Mouse (Mus musculus): ENCODE measurements at regions not wholly inside any gene's neighbourhood (a gene's known extent, or its start where the extent isn't known, plus 50 kb on each side); places are given as distances from the start of the nearest gene placed in this dataset.
"Not testable (repeated sequence)": the region's sequence is repeated elsewhere in the genome, so short reads cannot be mapped to it uniquely, and the experiment has no call there.

DNA sequence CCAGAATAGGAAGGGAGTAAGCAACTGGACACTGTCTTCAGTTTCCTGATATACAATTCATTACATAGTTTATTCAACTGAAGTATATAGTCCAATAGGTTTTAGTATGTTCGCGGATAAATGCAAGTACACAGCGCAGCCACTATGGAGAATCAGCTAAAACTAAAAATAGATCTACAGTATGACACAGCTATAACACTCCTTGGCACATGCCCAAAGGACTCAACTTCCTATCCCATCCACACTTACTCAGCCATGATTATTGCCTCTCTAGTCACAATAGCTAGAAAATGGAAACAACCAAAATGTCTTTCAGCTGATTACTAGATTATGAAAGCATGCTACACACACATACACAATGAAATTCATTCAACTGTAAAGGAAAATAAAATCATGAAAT, 130.0 kb upstream of the Cdk6 start:
- no peak overlapping the region for H3K27ac ChIP-seq (ENCODE audit: insufficient read depth, low read length)
- H3K4me1 ChIP-seq (ENCODE audit: control insufficient read depth, insufficient read depth, low read length): no peaks in the 10 kb centered on the region
- TF ChIP-seq CTCF (IDR thresholded peaks at IDR 0.05; ENCODE audit: extremely low read depth, insufficient read depth, low read length) (no peak), POLR2A (IDR thresholded peaks at IDR 0.05; ENCODE audit: extremely low read depth, insufficient read depth, low read length) (no peak)
- no peak overlapping the region for H3K4me3 ChIP-seq (ENCODE audit: insufficient read depth, low read length)

GRCm38 (mm10) chr5:3216053-3216452, 125.2 kb upstream of the Cdk6 start:
- H3K4me1 ChIP-seq (ENCODE audit: control insufficient read depth, insufficient read depth, low read length): no peaks in the 10 kb centered on the region
- no peak overlapping the region for H3K27ac ChIP-seq (ENCODE audit: insufficient read depth, low read length)
- H3K4me3 ChIP-seq (ENCODE audit: insufficient read depth, low read length): no peak overlapping the region
- no peak for TF ChIP-seq POLR2A (IDR thresholded peaks at IDR 0.05; ENCODE audit: extremely low read depth, insufficient read depth, low read length)
- TF ChIP-seq CTCF (IDR thresholded peaks at IDR 0.05; ENCODE audit: extremely low read depth, insufficient read depth, low read length): no peak

DNA sequence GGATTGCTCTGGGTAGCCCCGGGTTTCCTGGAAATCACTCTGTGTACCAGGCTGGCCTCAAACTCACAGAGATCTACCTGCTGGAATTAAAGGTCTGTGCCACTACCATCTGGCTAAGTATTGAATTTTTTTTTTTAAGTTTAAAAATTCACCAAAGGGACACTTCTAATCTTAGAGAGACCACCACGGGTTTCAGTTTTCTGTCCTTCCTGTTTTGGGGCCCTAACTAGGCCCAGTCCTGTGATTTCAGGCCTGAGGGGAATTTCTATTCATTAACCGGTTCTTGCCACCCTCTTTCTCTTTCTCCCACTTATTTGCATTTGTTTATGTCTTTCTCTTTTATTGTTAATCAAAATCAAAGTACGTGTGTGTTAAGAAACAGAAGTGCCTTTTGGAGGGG, 122.1 kb upstream of the Cdk6 start:
- H3K4me1 ChIP-seq (ENCODE audit: control insufficient read depth, insufficient read depth, low read length): no peaks in the 10 kb centered on the region
- no peak overlapping the region for H3K4me3 ChIP-seq (ENCODE audit: insufficient read depth, low read length)
- TF ChIP-seq CTCF (IDR thresholded peaks at IDR 0.05; ENCODE audit: extremely low read depth, insufficient read depth, low read length): no peak
- TF ChIP-seq POLR2A (IDR thresholded peaks at IDR 0.05; ENCODE audit: extremely low read depth, insufficient read depth, low read length): no peak
- no peak overlapping the region for H3K27ac ChIP-seq (ENCODE audit: insufficient read depth, low read length)

- H3K4me1 ChIP-seq (ENCODE audit: control insufficient read depth, insufficient read depth, low read length): no peaks in the 10 kb centered on the region
- no peak overlapping the region for H3K4me3 ChIP-seq (ENCODE audit: insufficient read depth, low read length)
- TF ChIP-seq CTCF (IDR thresholded peaks at IDR 0.05; ENCODE audit: extremely low read depth, insufficient read depth, low read length): no peak
- no peak for TF ChIP-seq POLR2A (IDR thresholded peaks at IDR 0.05; ENCODE audit: extremely low read depth, insufficient read depth, low read length)
These were observed 121.5 kb upstream of the Cdk6 start for GRCm38 (mm10) chr5:3219770-3220169.

GRCm38 (mm10) chr5:3223819-3224218, 117.5 kb upstream of the Cdk6 start:
- not testable (repeated sequence) for H3K27ac ChIP-seq (ENCODE audit: insufficient read depth, low read length); H3K4me1 ChIP-seq (ENCODE audit: control insufficient read depth, insufficient read depth, low read length); H3K4me3 ChIP-seq (ENCODE audit: insufficient read depth, low read length)

More at GRCm38 (mm10) chr5:3219770-3220169, 121.5 kb upstream of the Cdk6 start:
- H3K27ac ChIP-seq (ENCODE audit: insufficient read depth, low read length): no peak overlapping the region

- not testable (repeated sequence) for H3K27ac ChIP-seq (ENCODE audit: insufficient read depth, low read length); H3K4me1 ChIP-seq (ENCODE audit: control insufficient read depth, insufficient read depth, low read length); H3K4me3 ChIP-seq (ENCODE audit: insufficient read depth, low read length)
These were observed 116.8 kb upstream of the Cdk6 start for GRCm38 (mm10) chr5:3224392-3225054.

GRCm38 (mm10) chr5:3225358-3225757, 115.9 kb upstream of the Cdk6 start:
- not testable (repeated sequence) for H3K4me1 ChIP-seq (ENCODE audit: control insufficient read depth, insufficient read depth, low read length); H3K27ac ChIP-seq (ENCODE audit: insufficient read depth, low read length); H3K4me3 ChIP-seq (ENCODE audit: insufficient read depth, low read length)

DNA sequence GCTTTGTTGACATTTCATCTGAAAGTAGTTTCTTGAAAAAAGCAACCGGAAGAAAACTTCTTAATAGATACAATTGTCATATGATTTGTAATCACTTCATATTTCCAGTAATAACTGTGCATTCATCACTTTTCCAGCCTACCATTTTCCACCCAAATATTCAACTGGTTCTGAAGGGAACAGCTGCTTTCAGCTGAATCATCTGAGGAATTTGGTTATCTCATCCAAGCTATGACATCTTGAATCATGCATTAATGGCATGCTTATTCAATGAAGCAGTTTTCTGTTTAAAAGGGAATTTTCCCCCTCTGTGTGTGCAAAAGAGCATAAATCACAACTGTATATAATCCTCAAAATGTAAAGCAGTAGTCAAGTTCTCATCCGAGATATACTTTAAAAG, 97.2 kb upstream of the Cdk6 start:
- H3K27ac ChIP-seq (ENCODE audit: insufficient read depth, low read length); H3K4me3 ChIP-seq (ENCODE audit: insufficient read depth, low read length); H3K4me1 ChIP-seq (ENCODE audit: control insufficient read depth, insufficient read depth, low read length): not testable (repeated sequence)

GRCm38 (mm10) chr5:3247333-3247732, 94.0 kb upstream of the Cdk6 start:
- no peaks in the 10 kb centered on the region for H3K4me1 ChIP-seq (ENCODE audit: control insufficient read depth, insufficient read depth, low read length)
- no peak overlapping the region for H3K27ac ChIP-seq (ENCODE audit: insufficient read depth, low read length)
- H3K4me3 ChIP-seq (ENCODE audit: insufficient read depth, low read length): no peak overlapping the region
- TF ChIP-seq POLR2A (IDR thresholded peaks at IDR 0.05; ENCODE audit: extremely low read depth, insufficient read depth, low read length) (no peak), CTCF (IDR thresholded peaks at IDR 0.05; ENCODE audit: extremely low read depth, insufficient read depth, low read length) (no peak)

DNA sequence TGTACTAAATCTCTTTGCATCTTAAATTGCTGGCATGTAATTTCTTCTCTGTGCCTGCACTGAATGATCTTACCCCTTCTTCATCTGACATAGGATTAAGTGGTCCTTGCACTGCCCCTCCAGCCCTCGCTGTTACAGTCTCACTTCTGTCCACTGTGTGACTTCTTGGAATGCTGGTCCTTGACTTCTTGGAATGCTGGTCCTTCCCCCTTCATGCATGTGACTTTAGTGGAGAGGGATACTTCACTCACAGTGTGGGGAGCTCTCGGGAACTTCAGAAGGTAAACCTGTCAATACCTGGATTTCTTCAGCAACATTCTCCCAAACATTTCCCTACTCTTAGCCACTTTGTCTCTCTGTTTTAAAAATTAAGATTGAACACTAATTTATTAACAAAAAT, 91.0 kb upstream of the Cdk6 start:
- no peaks in the 10 kb centered on the region for H3K4me1 ChIP-seq (ENCODE audit: control insufficient read depth, insufficient read depth, low read length)
- no peak overlapping the region for H3K4me3 ChIP-seq (ENCODE audit: insufficient read depth, low read length)
- H3K27ac ChIP-seq (ENCODE audit: insufficient read depth, low read length): no peak overlapping the region
- no peak for TF ChIP-seq POLR2A (IDR thresholded peaks at IDR 0.05; ENCODE audit: extremely low read depth, insufficient read depth, low read length)
- no peak for TF ChIP-seq CTCF (IDR thresholded peaks at IDR 0.05; ENCODE audit: extremely low read depth, insufficient read depth, low read length)

DNA sequence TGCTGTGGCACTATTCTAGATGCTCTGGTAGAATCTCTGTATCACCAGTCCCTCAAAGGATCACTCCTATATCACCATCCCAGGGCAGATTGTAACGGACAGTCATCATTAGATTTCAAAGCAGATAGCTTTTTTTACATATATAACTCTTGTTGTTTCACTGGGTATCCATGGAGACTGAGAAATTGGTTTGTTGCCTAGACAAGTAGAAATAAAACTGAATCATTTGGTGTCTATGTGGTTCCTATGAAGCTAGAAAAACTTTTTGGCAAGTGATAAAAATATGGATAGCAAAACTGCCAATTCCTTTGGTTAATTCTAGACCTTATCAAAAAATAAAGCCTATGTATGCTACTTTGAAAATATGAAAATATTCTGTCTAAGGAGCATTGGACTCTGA, 81.0 kb upstream of the Cdk6 start:
- H3K27ac ChIP-seq (ENCODE audit: insufficient read depth, low read length): no peak overlapping the region
- H3K4me1 ChIP-seq (ENCODE audit: control insufficient read depth, insufficient read depth, low read length): no peaks in the 10 kb centered on the region
- H3K4me3 ChIP-seq (ENCODE audit: insufficient read depth, low read length): no peak overlapping the region
- TF ChIP-seq CTCF (IDR thresholded peaks at IDR 0.05; ENCODE audit: extremely low read depth, insufficient read depth, low read length) (no peak), POLR2A (IDR thresholded peaks at IDR 0.05; ENCODE audit: extremely low read depth, insufficient read depth, low read length) (no peak)

DNA sequence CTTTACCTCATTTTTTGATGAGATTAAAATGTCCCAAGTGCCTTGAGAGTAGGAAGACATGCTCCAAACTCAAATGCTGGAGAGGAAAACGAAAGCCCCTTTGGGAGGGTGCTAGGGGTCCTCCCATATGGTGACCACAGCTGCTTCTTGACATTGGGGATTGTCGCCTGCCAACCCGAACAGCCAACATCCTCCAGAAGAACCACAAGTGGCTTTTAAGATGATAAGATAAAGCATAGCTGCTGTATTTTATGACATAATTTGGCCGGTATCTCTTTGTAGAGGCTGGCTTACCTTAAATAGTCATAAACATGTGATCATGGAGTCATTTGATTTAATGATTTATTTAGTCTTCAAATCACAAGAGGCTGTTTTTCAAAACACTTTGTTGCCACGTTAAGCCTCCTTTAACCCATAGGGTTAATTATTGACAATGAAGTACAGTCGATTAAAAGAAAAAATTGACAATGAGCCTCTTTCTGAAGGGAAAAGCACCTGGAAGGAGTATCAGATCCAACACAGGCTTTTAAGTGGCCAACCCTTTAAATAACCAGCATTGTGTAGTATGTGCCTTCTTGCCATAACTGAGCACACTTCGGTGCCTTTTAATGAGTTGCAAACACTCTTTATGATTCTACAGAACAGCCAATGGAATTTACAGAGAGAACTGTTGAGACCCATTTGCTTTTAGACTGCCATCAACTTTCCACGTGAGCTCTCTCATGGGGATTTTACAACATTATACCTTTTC, 76.1 kb upstream of the Cdk6 start:
- H3K4me1 ChIP-seq (ENCODE audit: control insufficient read depth, insufficient read depth, low read length); H3K27ac ChIP-seq (ENCODE audit: insufficient read depth, low read length); H3K4me3 ChIP-seq (ENCODE audit: insufficient read depth, low read length): not testable (repeated sequence)

Data from cortical plate, adult 2 months (tissue).